Mouse (Mus musculus) urinary bladder, postnatal 14 days (tissue): Measurements from ENCODE around the gene Bad.
"Not testable (repeated sequence)": the region's sequence is repeated elsewhere in the genome, so short reads cannot be mapped to it uniquely, and the experiment has no call there.

Experiments used
- DNase-seq: peaks from one replicate; pipeline ENCODE4 v3.0.0; 2021; ENCODE audit warnings: low spot score

The Bad gene

GRCm38 (mm10) chr19:6941372-6942248 is at the start of gene Bad:
Gene Bad (plus strand): TSS chr19:6941861.
- DNase-seq: peak; percentile 95

- peak; percentile 75 for DNase-seq
Observed at GRCm38 (mm10) chr19:6892512-6892911, 49.1 kb upstream of the Bad start.

- no peak for DNase-seq
Observed at GRCm38 (mm10) chr19:6893731-6894451, 47.8 kb upstream of the Bad start.

GRCm38 (mm10) chr19:6895608-6896305 is 45.9 kb upstream of the Bad start:
- not testable (repeated sequence) for DNase-seq

DNA sequence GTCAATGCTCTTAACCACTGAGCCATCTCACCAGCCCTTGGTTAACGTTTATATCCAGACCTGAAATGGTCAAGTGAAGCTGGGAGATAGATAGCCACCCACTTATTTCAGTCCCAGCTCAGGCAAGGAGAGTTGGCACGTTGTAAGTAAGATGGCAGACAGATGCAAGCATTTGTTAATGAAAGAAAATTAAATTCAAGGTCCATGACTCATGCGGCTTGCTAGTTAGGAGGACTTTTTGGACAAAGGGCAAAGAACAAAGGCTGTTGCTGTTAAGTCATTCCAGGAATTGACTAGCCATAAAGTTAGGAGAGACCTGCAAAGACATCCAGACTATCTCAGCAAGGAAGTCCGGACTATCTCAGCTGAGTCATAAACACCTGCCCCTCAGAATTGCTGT is 42.0 kb upstream of the Bad start:
- no peak for DNase-seq

GRCm38 (mm10) chr19:6903031-6903430 is 38.6 kb upstream of the Bad start:
- DNase-seq: no peak

- no peak for DNase-seq
Observed at GRCm38 (mm10) chr19:6904846-6905245, 36.8 kb upstream of the Bad start.

DNA sequence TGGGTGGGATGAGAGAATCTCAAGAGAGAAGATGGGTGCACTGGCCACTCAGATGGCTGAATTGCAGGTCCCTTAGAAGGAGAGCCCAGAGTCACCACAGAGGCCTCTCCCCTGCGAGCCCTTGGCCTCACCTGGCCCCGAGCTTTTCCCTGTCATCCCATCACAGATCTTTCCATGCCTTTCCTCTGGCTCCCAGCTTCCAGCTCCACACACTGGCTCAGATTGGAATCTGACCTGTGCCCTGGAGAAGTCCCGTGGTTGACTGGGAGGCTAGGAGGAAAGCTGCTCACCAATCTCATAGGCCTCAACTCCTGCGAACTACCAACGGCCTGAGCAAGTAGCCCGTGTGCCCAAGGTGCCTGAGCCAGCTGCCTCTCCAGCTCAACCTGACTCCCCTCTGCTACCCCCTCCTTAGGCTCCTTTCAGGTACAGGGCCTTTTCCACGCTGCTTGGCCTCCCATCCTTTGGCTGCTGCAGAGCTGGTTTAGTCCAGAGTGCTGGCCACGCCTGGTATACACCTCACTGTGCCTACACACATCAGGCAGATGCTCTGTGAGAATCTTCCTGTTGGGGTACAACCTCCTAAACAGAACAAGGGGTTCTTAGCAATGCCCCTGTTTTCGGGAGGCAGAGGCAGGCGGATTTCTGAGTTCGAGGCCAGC is 36.0 kb upstream of the Bad start:
- DNase-seq: no peak

DNA sequence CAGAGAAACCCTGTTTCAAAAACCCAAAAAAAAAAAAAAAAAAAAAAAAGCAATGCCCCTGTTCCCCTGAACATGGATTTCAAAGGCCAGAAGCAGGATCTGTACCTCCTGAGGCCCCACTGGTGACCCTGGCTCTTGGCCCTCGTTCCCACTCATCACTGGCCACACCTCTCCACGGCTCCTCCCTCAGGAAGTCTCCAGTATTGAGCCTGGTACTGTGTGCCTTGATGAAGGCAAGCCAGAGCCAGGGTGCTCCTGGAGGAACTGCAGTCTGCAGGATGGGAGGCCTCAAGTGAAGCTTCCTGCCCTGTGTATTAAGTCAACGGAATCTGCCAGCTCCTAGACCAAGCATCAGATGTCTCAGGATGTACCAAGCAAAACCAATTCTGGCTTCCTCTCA is 35.5 kb upstream of the Bad start:
- no peak for DNase-seq

GRCm38 (mm10) chr19:6907094-6907493 is 34.6 kb upstream of the Bad start:
- no peak for DNase-seq

GRCm38 (mm10) chr19:6907811-6908540 is 33.7 kb upstream of the Bad start:
- DNase-seq: no peak

DNA sequence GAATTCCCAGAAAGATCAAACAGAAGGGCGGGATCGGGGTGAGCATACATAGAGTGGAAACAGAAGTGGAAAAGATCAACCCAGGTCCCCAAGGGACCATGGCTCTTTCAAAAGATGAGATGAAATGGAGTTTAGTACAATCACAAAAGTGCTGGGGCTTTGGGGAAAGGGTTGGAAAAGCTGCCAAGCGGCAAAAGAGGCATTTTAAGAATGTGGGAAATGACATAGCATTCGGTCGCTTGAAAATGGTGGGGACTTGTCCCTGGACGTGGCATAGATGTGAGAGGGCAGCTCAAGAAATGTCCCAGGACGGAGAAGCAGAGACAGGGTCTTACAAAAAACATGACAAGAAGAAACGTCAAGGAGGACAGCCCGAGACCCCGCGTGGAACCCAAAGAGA is 32.6 kb upstream of the Bad start:
- no peak for DNase-seq

DNA sequence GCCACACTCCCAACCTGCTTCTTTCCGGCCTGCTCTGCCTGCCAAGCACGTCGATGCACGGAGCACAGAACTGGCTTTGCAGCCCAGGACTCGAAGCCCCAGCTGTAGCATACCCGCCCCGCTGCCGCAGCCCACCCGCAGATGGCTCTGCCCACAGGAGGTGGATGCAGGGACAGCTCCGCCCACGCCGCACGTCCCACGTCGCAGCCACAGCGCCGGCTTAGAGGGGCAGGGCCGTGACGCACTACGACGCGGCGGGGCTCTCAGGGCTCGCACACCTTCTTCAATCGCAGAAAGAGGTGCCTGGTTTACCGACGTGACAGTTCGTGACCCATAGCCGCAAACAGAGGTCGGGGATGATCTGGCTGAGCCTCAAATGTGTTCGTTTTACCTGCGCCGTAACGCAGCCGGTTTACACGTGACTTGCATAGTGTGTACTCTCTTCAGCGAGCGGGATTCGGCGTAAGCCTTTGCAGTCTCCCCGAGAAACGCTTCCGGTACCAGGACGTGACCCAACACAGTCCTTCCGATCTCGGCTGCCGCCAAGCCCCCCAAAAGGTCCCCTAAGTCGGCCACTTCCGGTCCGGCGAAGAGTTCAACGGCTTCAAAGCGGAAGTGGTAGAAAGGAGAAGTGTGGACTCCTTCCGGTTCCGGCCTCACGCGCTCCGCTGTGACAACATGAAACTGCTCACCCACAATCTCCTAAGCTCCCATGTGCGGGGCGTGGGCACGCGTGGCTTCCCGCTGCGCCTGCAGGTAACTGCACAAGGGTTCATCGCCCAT is 32.0 kb upstream of the Bad start, which contains the start of the genes Trmt112 and Prdx5:
Gene Trmt112 (plus strand): TSS at position 192 of the 783 bp plus-strand sequence.
Gene Prdx5 (minus strand): TSS at position 600 of the 783 bp plus-strand sequence.
- peak; percentile 94 for DNase-seq

DNA sequence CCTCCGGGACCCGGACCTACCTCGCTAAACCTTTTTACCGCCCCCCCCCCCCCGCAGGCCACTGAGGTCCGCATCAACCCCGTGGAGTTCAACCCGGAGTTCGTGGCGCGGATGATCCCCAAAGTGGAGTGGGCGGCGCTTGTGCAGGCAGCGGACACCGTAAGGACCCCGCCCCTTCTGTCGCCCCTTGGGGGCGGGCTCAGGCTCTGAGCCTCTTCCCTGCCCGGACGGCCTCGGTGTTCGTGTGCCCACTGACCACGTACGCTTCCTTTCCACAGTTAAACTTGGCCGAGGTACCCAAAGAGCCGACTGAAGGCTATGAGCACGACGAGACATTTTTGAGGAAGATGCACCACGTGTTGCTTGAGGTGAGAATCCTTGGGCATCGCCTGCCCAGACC is 31.4 kb upstream of the Bad start:
- not testable (repeated sequence) for DNase-seq

DNA sequence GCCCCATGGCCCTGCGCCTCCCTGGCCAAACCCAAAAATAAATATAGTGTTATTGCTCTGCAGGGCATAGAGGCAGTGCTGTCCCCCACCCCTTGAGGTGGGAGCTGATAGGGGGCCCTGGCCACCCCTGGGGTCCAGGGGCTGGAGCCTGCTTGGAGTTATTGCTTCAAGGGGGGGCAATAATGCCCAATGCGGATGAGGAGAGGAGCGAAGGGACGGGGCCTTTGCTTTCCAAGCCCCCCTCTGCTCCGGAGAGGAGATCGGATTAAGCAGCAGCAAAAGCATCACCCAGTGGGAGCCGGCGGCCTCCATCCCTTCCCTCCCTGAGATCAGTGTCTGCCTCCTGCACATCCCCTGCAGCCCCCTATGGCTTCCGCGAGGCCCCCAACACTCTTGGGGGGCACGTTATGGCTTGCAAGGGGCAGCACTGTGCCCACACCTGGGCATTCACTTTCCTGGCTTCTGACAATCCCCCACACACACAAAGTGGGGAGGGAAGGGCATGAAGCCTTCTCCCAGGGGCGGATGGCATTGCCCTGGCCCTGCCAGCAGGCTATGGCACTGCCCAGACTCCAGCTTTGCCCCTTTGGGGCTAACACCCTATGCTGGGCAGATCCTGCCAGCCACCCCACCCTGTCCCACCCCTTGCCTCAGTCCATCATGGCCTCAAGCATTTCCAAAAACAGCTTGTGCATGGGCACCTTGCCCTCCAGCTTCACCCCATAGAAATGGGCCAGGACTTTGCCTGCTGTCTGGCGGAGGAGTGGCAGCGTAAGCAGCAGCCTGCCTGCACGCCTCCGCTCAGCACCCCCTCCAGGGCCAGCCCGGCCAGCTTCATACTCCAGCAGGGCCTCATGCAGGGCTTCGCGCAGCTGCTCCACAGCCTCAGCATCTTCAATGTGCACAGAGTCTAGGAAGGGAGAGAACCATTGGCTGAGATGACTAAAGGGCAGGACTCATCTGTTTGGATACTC is 30.3 kb upstream of the Bad start:
- no peak for DNase-seq

DNA sequence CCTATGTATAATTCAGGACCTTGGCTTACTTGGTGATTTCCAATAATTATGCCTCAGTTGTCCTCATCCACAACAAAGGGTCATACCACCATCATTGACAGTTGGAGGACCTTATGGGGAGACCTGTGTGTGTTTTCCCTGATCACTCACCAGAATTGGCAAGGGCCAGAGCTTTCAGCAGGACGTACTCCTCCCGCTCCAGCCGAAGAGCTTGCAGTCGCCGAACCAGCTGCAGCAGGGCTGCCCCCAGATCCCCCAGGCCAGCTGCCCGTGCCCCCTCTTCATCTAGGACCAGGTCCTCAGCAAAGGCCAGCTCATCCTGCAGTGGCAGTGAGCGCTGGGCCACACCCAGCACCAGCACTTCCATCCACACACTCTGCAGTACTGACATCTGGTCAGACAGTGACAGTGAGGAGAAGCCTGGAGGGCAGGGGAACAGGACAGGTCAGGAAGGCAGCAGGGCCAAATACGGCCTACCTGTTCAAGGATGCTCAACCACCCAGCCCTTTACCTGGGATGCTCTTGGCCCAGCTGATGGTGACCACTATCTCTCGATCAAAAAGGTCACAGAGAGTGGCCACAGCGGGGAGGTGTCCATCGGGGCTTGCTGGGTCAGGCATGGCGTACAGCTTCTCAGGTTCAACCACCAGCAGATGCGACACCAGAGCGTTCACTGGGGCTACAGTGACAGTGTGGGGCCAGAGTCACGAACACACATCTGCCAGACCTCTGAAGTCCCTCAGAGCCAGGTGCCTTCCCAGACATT is 29.3 kb upstream of the Bad start:
- no peak for DNase-seq

GRCm38 (mm10) chr19:6913036-6913435 is 28.6 kb upstream of the Bad start:
- DNase-seq: no peak

DNA sequence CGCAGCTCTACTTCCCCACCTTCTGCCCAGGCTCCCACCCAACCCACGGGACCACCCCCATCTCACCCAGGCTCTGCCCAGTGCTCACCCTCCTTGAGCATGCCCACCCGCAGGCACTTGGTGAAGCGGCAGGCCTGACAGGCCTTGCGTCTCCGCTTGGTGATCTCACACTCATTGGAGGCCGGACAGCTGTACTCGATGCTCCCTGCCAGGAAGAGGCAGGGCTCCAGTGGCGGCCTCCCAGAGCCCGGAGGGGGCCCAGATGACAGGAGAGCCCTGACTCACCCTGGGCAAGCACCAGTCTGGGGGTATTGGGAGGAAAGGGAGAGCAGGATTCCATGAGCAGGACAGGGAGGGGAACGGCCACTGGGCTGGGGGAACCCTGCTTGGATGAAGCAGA is 27.7 kb upstream of the Bad start:
- no peak for DNase-seq
